Mouse (Mus musculus) spleen, adult 2 months (tissue): ENCODE measurements around the gene Ndc80.

ENCODE experiments used
- CTCF ChIP-seq: fragments of 200-500 bp; IDR thresholded peaks from 2 replicates; pipeline ENCODE4 v1.5.1; 2011; ENCODE audit warnings: mild to moderate bottlenecking, inconsistent platforms; ENCODE audit not compliant: insufficient read depth, insufficient read length, insufficient replicate concordance; ENCODE audit errors: extremely low read depth
- POLR2A ChIP-seq: fragments of 200-500 bp; IDR thresholded peaks from 2 replicates; pipeline ENCODE4 v1.6.1; 2011; ENCODE audit warnings: low read depth, low read length, inconsistent platforms

DNA sequence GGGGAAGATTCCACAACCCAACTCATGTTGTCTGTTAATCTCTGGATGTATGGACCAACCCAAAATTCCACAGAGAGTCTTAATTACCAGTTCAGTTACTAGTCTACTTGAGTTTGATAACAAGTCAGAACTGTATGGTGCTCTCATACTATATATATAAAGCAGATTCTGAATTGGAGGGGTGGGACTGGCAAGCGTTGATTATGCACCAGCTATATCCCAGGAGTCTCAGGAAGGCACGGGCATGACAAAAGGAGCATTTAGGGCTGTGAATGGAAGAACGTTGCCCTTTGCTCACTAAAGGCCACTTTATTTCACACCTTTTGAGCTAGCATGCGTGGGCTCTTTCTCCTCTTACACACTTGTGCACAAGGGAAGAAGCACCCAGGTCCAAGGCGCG, 24.7 kb upstream of the Ndc80 start:
- TF ChIP-seq CTCF (no peak), POLR2A (no peak)
